Mouse (Mus musculus): ENCODE data around the gene Cmklr1. TPM values are rescaled to one million over a fixed set of nuclear protein-coding genes. Genes with fewer than 3 reads are reported as not detected.

Cmklr1 gene
- polyA plus RNA-seq, 1 experiment from 2014 or later: 2.2 TPM

Other genes starting within 250 kb of the Cmklr1 start
- 2.2 and 2.8 TPM in 2 replicates for gene Wscd2, start 160.1 kb downstream of the Cmklr1 start, polyA plus RNA-seq (2014; fragmentation: Nextera tagmentation; extraction: Ambion mirVana)
- not detected in 2 replicates for gene 1700069L16Rik, start 74.3 kb upstream of the Cmklr1 start, polyA plus RNA-seq (2014; fragmentation: Nextera tagmentation; extraction: Ambion mirVana)
- 4.0 and 4.6 TPM in 2 replicates for gene Ficd, start 85.4 kb upstream of the Cmklr1 start, polyA plus RNA-seq (2014; fragmentation: Nextera tagmentation; extraction: Ambion mirVana)
- gene Sart3, start 122.1 kb upstream of the Cmklr1 start, polyA plus RNA-seq (2014; fragmentation: Nextera tagmentation; extraction: Ambion mirVana): 25.9 and 27.7 TPM in 2 replicates
- gene Iscu, start 122.3 kb upstream of the Cmklr1 start, polyA plus RNA-seq (2014; fragmentation: Nextera tagmentation; extraction: Ambion mirVana): 128 and 132 TPM in 2 replicates
- 6.1 and 7.8 TPM in 2 replicates for gene Tmem119, start 150.1 kb upstream of the Cmklr1 start, polyA plus RNA-seq (2014; fragmentation: Nextera tagmentation; extraction: Ambion mirVana)
- gene Selplg, start 182.2 kb upstream of the Cmklr1 start, polyA plus RNA-seq (2014; fragmentation: Nextera tagmentation; extraction: Ambion mirVana): 2.3 and 3.1 TPM in 2 replicates

Data from heart, embryonic 14.5 days (tissue).